Mouse (Mus musculus) kidney, adult 10 weeks (tissue): ENCODE results near the gene Sfrp2. TPM values are rescaled to one million over a fixed set of nuclear protein-coding genes. Genes with fewer than 3 reads are reported as not detected.

Experiments used
- polyA plus RNA-seq: library from polyadenylated mRNA; stranded (reverse); fragments of 350-450 nt; fragmentation: Illumina TruSeq; extraction: RNeasy Lipid Tissue Mini Kit (QIAGEN cat#74804); gene quantifications from one replicate; pipeline ENCODE4 v1.2.3, GENCODE M21; 2014; ENCODE audit warnings: low read depth, low replicate concordance

Sfrp2 gene
- polyA plus RNA-seq: 10.4 TPM

GRCm38 (mm10) chr3:83765871-83766725, at the start of gene Sfrp2:
TSS of gene Sfrp2 (plus strand) at chr3:83766321.

Other genes starting within 250 kb of the Sfrp2 start
- 1.9 TPM for gene Tlr2, start 75.4 kb downstream of the Sfrp2 start, polyA plus RNA-seq